Mouse (Mus musculus) G1E (cell line): Measurements from ENCODE around the gene Rassf1.

ENCODE experiments used
- CTCF ChIP-seq: IDR thresholded peaks from 2 replicates; pipeline ENCODE4 v1.5.1; 2012; ENCODE audit warnings: low read depth, low read length, inconsistent platforms, mixed read lengths
- GATA1 ChIP-seq: IDR thresholded peaks from 2 replicates; pipeline ENCODE4 v1.6.1; 2012; ENCODE audit warnings: borderline replicate concordance, low read length, inconsistent platforms, mixed read lengths
- GATA2 ChIP-seq: IDR thresholded peaks from 2 replicates; pipeline ENCODE4 v1.6.1; 2012; ENCODE audit warnings: low read depth, low read length, inconsistent platforms, borderline replicate concordance
- POLR2AphosphoS5 ChIP-seq: IDR thresholded peaks from 2 replicates; pipeline ENCODE4 v1.6.1; 2012; ENCODE audit warnings: low read depth, low read length, inconsistent platforms; ENCODE audit not compliant: insufficient replicate concordance
- TAL1 ChIP-seq: conservative IDR thresholded peaks from 2 replicates; pipeline ENCODE4 v1.6.1; 2012; ENCODE audit warnings: low read depth, low read length, inconsistent platforms, mixed read lengths

DNA sequence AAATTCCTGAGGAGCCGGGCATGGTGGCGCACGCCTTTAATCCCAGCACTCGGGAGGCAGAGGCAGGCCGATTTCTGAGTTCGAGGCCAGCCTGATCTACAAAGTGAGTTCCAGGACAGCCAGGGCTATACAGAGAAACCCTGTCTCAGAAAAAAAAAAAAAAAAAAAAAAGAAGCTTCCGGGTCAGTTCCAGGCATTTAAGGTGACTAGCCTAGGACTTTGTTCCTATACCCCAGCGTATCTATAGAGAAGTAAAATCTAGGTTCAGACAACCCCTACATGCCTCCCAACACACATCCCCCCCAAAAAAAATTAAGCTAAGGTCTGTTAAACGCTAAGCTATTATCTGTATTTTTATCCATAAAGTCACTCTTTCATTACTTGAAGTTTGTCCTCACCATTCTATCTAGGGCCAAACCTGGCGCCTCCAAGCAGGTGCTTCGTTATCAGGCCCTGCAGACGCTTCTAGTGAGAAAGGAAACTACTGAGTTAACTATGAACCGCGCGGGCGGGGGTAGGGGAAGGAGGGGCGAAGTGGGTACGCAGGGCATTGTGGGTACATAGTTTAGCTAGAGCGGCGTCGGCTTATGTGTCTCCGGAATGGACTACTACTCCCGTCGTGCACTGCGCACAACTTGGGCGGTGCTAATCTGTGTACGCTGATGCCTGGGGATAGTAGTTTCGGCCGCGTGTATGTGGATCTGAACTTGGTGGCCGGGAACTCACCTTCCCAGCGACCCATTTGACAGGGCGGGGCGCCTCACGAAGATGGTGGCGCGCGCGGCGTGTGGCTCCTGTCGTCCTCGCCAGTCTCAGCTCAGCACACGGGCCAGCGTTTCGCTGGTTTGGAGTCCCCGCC, 35.8 kb downstream of the Rassf1 start, which contains the start of gene Ifrd2:
- TF ChIP-seq CTCF (no peak), GATA1 (no peak), TAL1 (peak; percentile 84), POLR2AphosphoS5 (no peak), GATA2 (no peak)
